Mouse (Mus musculus): ENCODE results near the gene Msn. TPM values are rescaled to one million over a fixed set of nuclear protein-coding genes. Genes with fewer than 3 reads are reported as not detected.
A peak's percentile ranks its signal among the peaks of the same experiment; 100 is the strongest.
"Not testable (repeated sequence)": the region's sequence is repeated elsewhere in the genome, so short reads cannot be mapped to it uniquely, and the experiment has no call there.

Gene Msn
- polyA plus RNA-seq, 1 experiment: 20.2 TPM

DNA sequence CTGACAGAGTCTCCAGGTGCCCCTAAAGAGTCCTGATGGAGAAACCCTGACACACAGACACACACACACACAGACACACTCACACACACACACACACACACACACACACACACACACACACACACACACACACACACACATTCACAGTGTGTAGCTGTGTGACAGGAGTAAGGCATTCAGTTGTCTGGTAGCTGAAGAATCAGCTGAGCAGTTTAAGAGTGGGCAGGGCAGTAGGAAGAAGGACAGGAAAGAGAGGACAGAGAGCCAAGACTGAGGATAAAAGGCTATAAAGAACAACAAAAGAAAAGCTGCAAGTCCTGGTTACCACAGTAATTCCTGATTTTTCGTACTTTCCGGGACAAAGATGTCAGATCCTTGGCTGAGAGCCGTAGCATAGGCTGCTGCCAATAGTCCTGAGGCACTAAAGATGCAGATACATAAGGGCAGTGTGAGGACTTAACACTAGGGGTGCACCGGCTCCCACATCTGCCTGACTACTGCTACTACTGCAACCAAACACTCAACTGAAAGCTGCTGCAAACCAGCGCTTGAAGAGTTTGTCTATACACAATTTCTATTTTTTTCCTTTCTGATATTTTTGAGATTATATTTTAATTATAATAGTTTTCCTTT, 88.4 kb downstream of the Msn start:
- Histone ChIP-seq H3K4me3 (replicated peaks) (no peak overlapping the region), H3K9me3 (no peaks in the 10 kb centered on the region), H3K4me1 (no peaks in the 10 kb centered on the region), H3K36me3 (replicated peaks; ENCODE audit: low read length) (no peaks in the 10 kb centered on the region), H3K27me3 (replicated peaks) (no peaks in the 10 kb centered on the region)
- TF ChIP-seq FLI1 (IDR thresholded peaks at IDR 0.05; ENCODE audit: low read length): no peak
- TF ChIP-seq GATA1 (IDR thresholded peaks at IDR 0.05; ENCODE audit: borderline replicate concordance, low read length): no peak

DNA sequence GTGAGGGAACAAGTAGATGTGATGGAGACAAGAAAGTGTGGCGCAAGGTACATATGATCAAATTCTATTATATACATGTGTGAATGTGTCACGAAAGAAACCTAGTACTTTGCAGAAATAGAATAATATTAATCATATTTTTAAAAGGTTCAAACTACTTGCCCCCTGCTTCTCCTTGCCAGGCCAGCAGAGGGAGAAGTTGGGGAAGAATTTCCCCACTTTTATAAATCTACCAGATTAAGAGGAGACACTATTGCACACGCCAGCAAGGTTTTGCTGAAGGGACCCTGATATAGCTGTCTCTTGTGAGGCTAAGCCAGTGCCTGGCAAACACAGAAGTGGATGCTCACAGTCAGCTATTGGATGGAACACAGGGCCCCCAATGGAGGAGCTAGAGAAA, 109.3 kb downstream of the Msn start:
- H3K4me1 ChIP-seq: peaks cover 13% of the 10 kb centered on the region
- H3K9me3 ChIP-seq: not testable (repeated sequence)

DNA sequence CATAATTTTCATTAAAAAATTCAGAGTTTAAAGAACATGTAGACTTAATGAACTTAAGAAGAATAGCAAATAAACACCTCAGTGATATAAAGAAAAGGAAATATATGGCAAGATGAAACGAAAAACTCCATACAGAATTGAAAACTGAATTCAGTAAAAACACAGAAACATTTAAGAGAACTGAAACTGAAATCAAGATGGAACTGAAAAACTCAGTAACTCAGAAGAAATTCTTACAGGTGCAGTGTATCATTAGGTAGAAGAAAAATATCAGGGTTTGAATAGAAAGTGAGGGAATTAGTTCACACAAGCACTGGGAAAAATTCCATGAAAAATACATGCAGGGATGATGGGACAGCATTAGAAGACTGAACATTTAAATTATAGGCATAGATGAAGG, 111.0 kb downstream of the Msn start:
- H3K4me3 ChIP-seq (replicated peaks): no peak overlapping the region
- TF ChIP-seq FLI1 (IDR thresholded peaks at IDR 0.05; ENCODE audit: low read length): no peak

More for the DNA sequence above, 109.3 kb downstream of the Msn start:
- H3K36me3 ChIP-seq (replicated peaks; ENCODE audit: low read length); H3K4me3 ChIP-seq (replicated peaks); H3K27me3 ChIP-seq (replicated peaks): not testable (repeated sequence)

DNA sequence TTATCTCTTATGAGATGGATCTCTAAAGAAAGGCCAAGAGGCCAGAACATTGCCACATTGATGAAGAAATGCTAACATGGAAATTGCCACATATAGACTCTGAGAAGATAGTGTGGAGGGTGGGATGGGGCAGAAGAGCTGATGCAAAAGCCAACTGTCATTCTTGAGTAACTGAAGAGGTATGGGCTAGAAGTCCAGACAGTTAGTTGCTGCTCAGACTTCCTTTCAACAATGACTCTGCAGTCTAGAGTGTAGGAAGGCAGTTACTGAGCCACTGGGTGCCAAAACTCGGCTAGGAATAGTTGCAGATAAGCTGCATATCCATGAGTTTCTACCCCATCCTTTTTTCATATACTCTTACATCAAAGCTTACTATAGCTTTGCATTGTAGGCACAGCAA, 122.2 kb downstream of the Msn start:
- Histone ChIP-seq H3K4me1 (peaks cover 29% of the 10 kb centered on the region), H3K9me3 (no peaks in the 10 kb centered on the region), H3K36me3 (replicated peaks; ENCODE audit: low read length) (no peaks in the 10 kb centered on the region), H3K4me3 (replicated peaks) (peak overlapping the region; percentile 23), H3K27me3 (replicated peaks) (no peaks in the 10 kb centered on the region)
- TF ChIP-seq GATA1 (IDR thresholded peaks at IDR 0.05; ENCODE audit: borderline replicate concordance, low read length) (no peak), FLI1 (IDR thresholded peaks at IDR 0.05; ENCODE audit: low read length) (no peak)

More for the DNA sequence above, 111.0 kb downstream of the Msn start:
- no peaks in the 10 kb centered on the region for H3K36me3 ChIP-seq (replicated peaks; ENCODE audit: low read length)
- peaks cover 10% of the 10 kb centered on the region for H3K4me1 ChIP-seq
- peaks cover 4% of the 10 kb centered on the region for H3K27me3 ChIP-seq (replicated peaks)
- no peaks in the 10 kb centered on the region for H3K9me3 ChIP-seq

Other genes starting within 250 kb of the Msn start
- 2.8 and 7.3 TPM in 2 replicates for gene Las1l, start 139.1 kb upstream of the Msn start, polyA plus RNA-seq (2012; ENCODE audit: insufficient read depth, low replicate concordance)
- not detected in 2 replicates for gene Vsig4, start 197.4 kb downstream of the Msn start, polyA plus RNA-seq (2012; ENCODE audit: insufficient read depth, low replicate concordance)

Data from megakaryocyte, embryonic 14.5 days (primary cell).